Mouse (Mus musculus): ENCODE data around the gene E130218I03Rik. TPM values are rescaled to one million over a fixed set of nuclear protein-coding genes. Genes with fewer than 3 reads are reported as not detected.

E130218I03Rik gene
- 0.31 TPM in 1 of 2 replicates, not detected in the other for total RNA-seq (2014; rRNA removed)
- polyA plus RNA-seq (2015; fragmentation: Nextera tagmentation; extraction: Ambion mirVana): 0.95 and 1.4 TPM in 2 replicates

- DNase-seq (ENCODE audit: low spot score) (peak; percentile 37), ATAC-seq (no peak)
- peak within 1 kb of the TSS; percentile 72; the same call in 1 of the 2 replicates for H3K4me3 ChIP-seq (ENCODE audit: low read length)
- no peaks in the 10 kb centered on the region for H3K9me3 ChIP-seq (ENCODE audit: low read length)
- H3K9ac ChIP-seq (replicated peaks; ENCODE audit: low read length): peak within 1 kb of the TSS; percentile 71; the same call in 1 of the 2 replicates
- no peak for TF ChIP-seq CTCF (IDR thresholded peaks at IDR 0.05; ENCODE audit: low read depth)
- H3K4me1 ChIP-seq (ENCODE audit: insufficient read depth, low read length): peaks cover 7% of the 10 kb centered on the region
- H3K27me3 ChIP-seq (ENCODE audit: insufficient read depth, low read length): no peaks in the 10 kb centered on the region
- WGBS: 92% methylated on average over 17 of the region's 17 CpGs
- H3K36me3 ChIP-seq (ENCODE audit: insufficient read depth, low read length): no peaks in the 10 kb centered on the region
- no peak within 1 kb of the TSS for H3K27ac ChIP-seq
- H3K4me2 ChIP-seq (ENCODE audit: low read depth, low read length): peak within 1 kb of the TSS; percentile 88
These were observed at the start of gene E130218I03Rik for GRCm38 (mm10) chr4:134243516-134244250. E130218I03Rik (plus strand) TSS chr4:134243662.

GRCm38 (mm10) chr4:134199371-134199770 is 44.1 kb upstream of the E130218I03Rik start:
- ATAC-seq: no peak
- TF ChIP-seq CTCF (IDR thresholded peaks at IDR 0.05; ENCODE audit: low read depth): no peak
- no peak overlapping the region for H3K27ac ChIP-seq
- WGBS: 88% methylated on average over 2 of the region's 2 CpGs
- H3K27me3 ChIP-seq (ENCODE audit: insufficient read depth, low read length): no peaks in the 10 kb centered on the region
- H3K36me3 ChIP-seq (ENCODE audit: insufficient read depth, low read length): no peaks in the 10 kb centered on the region
- no peaks in the 10 kb centered on the region for H3K9me3 ChIP-seq (ENCODE audit: low read length)
- no peaks in the 10 kb centered on the region for H3K4me1 ChIP-seq (ENCODE audit: insufficient read depth, low read length)
- no peak for DNase-seq (ENCODE audit: low spot score)
- no peak overlapping the region for H3K4me2 ChIP-seq (ENCODE audit: low read depth, low read length)
- no peak overlapping the region for H3K4me3 ChIP-seq (ENCODE audit: low read length)
- H3K9ac ChIP-seq (replicated peaks; ENCODE audit: low read length): no peak overlapping the region

- Histone ChIP-seq H3K4me1 (ENCODE audit: insufficient read depth, low read length) (no peaks in the 10 kb centered on the region), H3K4me3 (ENCODE audit: low read length) (no peak within 1 kb of the TSS), H3K27me3 (ENCODE audit: insufficient read depth, low read length) (no peaks in the 10 kb centered on the region), H3K9me3 (ENCODE audit: low read length) (no peaks in the 10 kb centered on the region), H3K27ac (no peak within 1 kb of the TSS), H3K9ac (replicated peaks; ENCODE audit: low read length) (no peak within 1 kb of the TSS), H3K4me2 (ENCODE audit: low read depth, low read length) (no peak within 1 kb of the TSS), H3K36me3 (ENCODE audit: insufficient read depth, low read length) (no peaks in the 10 kb centered on the region)
- ATAC-seq (no peak), DNase-seq (ENCODE audit: low spot score) (no peak)
- TF ChIP-seq CTCF (IDR thresholded peaks at IDR 0.05; ENCODE audit: low read depth): no peak
- WGBS: 88% methylated on average over 4 of the region's 4 CpGs
These were observed 40.6 kb upstream of the E130218I03Rik start, which contains the start of gene Gm7534 for GRCm38 (mm10) chr4:134202904-134203303. Gm7534 (minus strand) TSS chr4:134203004.

GRCm38 (mm10) chr4:134203340-134203896 is 40.0 kb upstream of the E130218I03Rik start:
- H3K27ac ChIP-seq: no peak overlapping the region
- DNase-seq (ENCODE audit: low spot score): no peak
- WGBS: 91% methylated on average over 17 of the region's 17 CpGs
- TF ChIP-seq CTCF (IDR thresholded peaks at IDR 0.05; ENCODE audit: low read depth): no peak
- H3K4me1 ChIP-seq (ENCODE audit: insufficient read depth, low read length): no peaks in the 10 kb centered on the region
- no peak overlapping the region for H3K4me3 ChIP-seq (ENCODE audit: low read length)
- no peak for ATAC-seq
- H3K9ac ChIP-seq (replicated peaks; ENCODE audit: low read length): no peak overlapping the region
- no peak overlapping the region for H3K4me2 ChIP-seq (ENCODE audit: low read depth, low read length)
- no peaks in the 10 kb centered on the region for H3K36me3 ChIP-seq (ENCODE audit: insufficient read depth, low read length)
- H3K9me3 ChIP-seq (ENCODE audit: low read length): no peaks in the 10 kb centered on the region
- H3K27me3 ChIP-seq (ENCODE audit: insufficient read depth, low read length): no peaks in the 10 kb centered on the region

GRCm38 (mm10) chr4:134206488-134207053 is 36.9 kb upstream of the E130218I03Rik start:
- Histone ChIP-seq H3K4me2 (ENCODE audit: low read depth, low read length) (no peak overlapping the region), H3K27ac (no peak overlapping the region), H3K4me3 (ENCODE audit: low read length) (no peak overlapping the region), H3K4me1 (ENCODE audit: insufficient read depth, low read length) (no peaks in the 10 kb centered on the region), H3K9ac (replicated peaks; ENCODE audit: low read length) (no peak overlapping the region), H3K27me3 (ENCODE audit: insufficient read depth, low read length) (no peaks in the 10 kb centered on the region), H3K36me3 (ENCODE audit: insufficient read depth, low read length) (no peaks in the 10 kb centered on the region), H3K9me3 (ENCODE audit: low read length) (no peaks in the 10 kb centered on the region)
- no peak for ATAC-seq
- no peak for DNase-seq (ENCODE audit: low spot score)
- WGBS: 64% methylated on average over 6 of the region's 6 CpGs
- no peak for TF ChIP-seq CTCF (IDR thresholded peaks at IDR 0.05; ENCODE audit: low read depth)

GRCm38 (mm10) chr4:134222793-134223600 is 20.5 kb upstream of the E130218I03Rik start:
- no peaks in the 10 kb centered on the region for H3K4me1 ChIP-seq (ENCODE audit: insufficient read depth, low read length)
- H3K4me2 ChIP-seq (ENCODE audit: low read depth, low read length): no peak overlapping the region
- H3K4me3 ChIP-seq (ENCODE audit: low read length): no peak overlapping the region
- no peaks in the 10 kb centered on the region for H3K27me3 ChIP-seq (ENCODE audit: insufficient read depth, low read length)
- no peak overlapping the region for H3K9ac ChIP-seq (replicated peaks; ENCODE audit: low read length)
- H3K27ac ChIP-seq: no peak overlapping the region
- TF ChIP-seq CTCF (IDR thresholded peaks at IDR 0.05; ENCODE audit: low read depth): no peak
- no peaks in the 10 kb centered on the region for H3K9me3 ChIP-seq (ENCODE audit: low read length)
- DNase-seq (ENCODE audit: low spot score): no peak
- WGBS: 63% methylated on average over 11 of the region's 11 CpGs
- no peak for ATAC-seq
- H3K36me3 ChIP-seq (ENCODE audit: insufficient read depth, low read length): no peaks in the 10 kb centered on the region
